Mouse (Mus musculus): ENCODE results near the gene Pdzd3. TPM values are rescaled to one million over a fixed set of nuclear protein-coding genes. Genes with fewer than 3 reads are reported as not detected.

Pdzd3 gene
- polyA plus RNA-seq, 1 experiment from 2014 or later: 0.38 TPM

DNA sequence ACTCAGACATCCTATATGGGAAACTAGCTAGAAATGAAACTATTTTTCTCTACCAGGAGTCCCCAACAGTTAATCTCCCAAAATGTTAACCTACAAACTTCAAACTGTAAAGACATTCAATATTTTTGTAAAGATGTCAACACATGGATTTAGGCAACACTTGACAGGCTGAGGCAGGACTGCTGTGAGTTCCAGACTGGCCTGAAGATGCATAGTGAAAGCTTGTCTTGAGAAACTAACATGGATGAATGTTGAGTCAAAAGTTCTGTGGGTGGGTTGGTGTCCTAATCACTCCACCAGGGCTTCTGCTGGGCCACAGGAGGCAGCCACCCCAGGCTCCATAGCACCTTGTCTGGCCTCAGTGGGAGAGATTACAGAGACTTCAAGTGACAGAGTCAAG is 19.7 kb downstream of the Pdzd3 start:
- Histone ChIP-seq H3K36me3 (ENCODE audit: control insufficient read depth, insufficient read depth, low read length) (no peaks in the 10 kb centered on the region), H3K4me3 (ENCODE audit: low read length) (no peak overlapping the region), H3K27ac (ENCODE audit: low read depth, low read length) (no peak overlapping the region), H3K4me1 (ENCODE audit: control insufficient read depth, insufficient read depth, low read depth, low read length) (peaks cover 17% of the 10 kb centered on the region), H3K9me3 (ENCODE audit: control insufficient read depth, low read length) (no peaks in the 10 kb centered on the region), H3K4me2 (ENCODE audit: low read length) (peak overlapping the region; percentile 81), H3K9ac (ENCODE audit: low read depth, low read length) (no peak overlapping the region), H3K27me3 (replicated peaks; ENCODE audit: control insufficient read depth, insufficient read depth, low read length) (no peaks in the 10 kb centered on the region)
- no peak for ATAC-seq

DNA sequence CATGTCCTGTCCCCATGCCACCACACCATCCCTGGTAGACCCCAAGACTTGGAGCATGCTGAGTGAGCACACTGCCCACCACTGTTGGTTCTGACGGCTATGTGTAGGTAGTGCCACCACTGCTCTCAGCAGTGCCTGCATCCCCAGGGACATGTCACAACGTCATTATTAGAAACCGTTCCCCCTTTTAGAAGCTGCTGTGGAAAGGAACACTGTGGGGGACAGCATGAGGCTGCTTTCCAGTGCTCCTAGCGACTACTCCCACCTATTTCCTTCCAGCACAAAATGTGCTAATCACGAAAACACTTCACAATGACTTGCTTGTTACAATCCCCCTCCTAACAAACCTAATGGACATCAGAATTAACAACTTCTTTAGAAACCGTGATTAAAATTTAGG is 25.3 kb downstream of the Pdzd3 start:
- Histone ChIP-seq H3K9ac (ENCODE audit: low read depth, low read length) (no peak overlapping the region), H3K36me3 (ENCODE audit: control insufficient read depth, insufficient read depth, low read length) (no peaks in the 10 kb centered on the region), H3K4me1 (ENCODE audit: control insufficient read depth, insufficient read depth, low read depth, low read length) (peaks cover 7% of the 10 kb centered on the region), H3K27ac (ENCODE audit: low read depth, low read length) (no peak overlapping the region), H3K4me2 (ENCODE audit: low read length) (no peak overlapping the region), H3K4me3 (ENCODE audit: low read length) (no peak overlapping the region), H3K9me3 (ENCODE audit: control insufficient read depth, low read length) (no peaks in the 10 kb centered on the region), H3K27me3 (replicated peaks; ENCODE audit: control insufficient read depth, insufficient read depth, low read length) (no peaks in the 10 kb centered on the region)
- ATAC-seq: 0 out of 2 replicates have a peak, but pooled peaks have one; percentile 34
- WGBS: 43% methylated on average over 6 of the region's 6 CpGs

- no peaks in the 10 kb centered on the region for H3K9me3 ChIP-seq (ENCODE audit: control insufficient read depth, low read length)
- H3K36me3 ChIP-seq (ENCODE audit: control insufficient read depth, insufficient read depth, low read length): no peaks in the 10 kb centered on the region
- H3K4me1 ChIP-seq (ENCODE audit: control insufficient read depth, insufficient read depth, low read depth, low read length): no peaks in the 10 kb centered on the region
- no peak overlapping the region for H3K27ac ChIP-seq (ENCODE audit: low read depth, low read length)
- H3K27me3 ChIP-seq (replicated peaks; ENCODE audit: control insufficient read depth, insufficient read depth, low read length): no peaks in the 10 kb centered on the region
- H3K4me2 ChIP-seq (ENCODE audit: low read length): no peak overlapping the region
- no peak for ATAC-seq
- 97% methylated on average over 14 of the region's 14 CpGs for WGBS
- no peak overlapping the region for H3K4me3 ChIP-seq (ENCODE audit: low read length)
- H3K9ac ChIP-seq (ENCODE audit: low read depth, low read length): no peak overlapping the region
Observed at GRCm38 (mm10) chr9:44213538-44213937, 37.7 kb downstream of the Pdzd3 start.

- WGBS: 94% methylated on average over 4 of the region's 4 CpGs
- no peak for ATAC-seq
- no peaks in the 10 kb centered on the region for H3K9me3 ChIP-seq (ENCODE audit: control insufficient read depth, low read length)
Observed at GRCm38 (mm10) chr9:44212406-44212805, 38.9 kb downstream of the Pdzd3 start.

GRCm38 (mm10) chr9:44209416-44209815 is 41.9 kb downstream of the Pdzd3 start:
- Histone ChIP-seq H3K4me3 (ENCODE audit: low read length) (no peak overlapping the region), H3K9ac (ENCODE audit: low read depth, low read length) (no peak overlapping the region), H3K4me1 (ENCODE audit: control insufficient read depth, insufficient read depth, low read depth, low read length) (no peaks in the 10 kb centered on the region), H3K36me3 (ENCODE audit: control insufficient read depth, insufficient read depth, low read length) (no peaks in the 10 kb centered on the region), H3K9me3 (ENCODE audit: control insufficient read depth, low read length) (no peaks in the 10 kb centered on the region), H3K27ac (ENCODE audit: low read depth, low read length) (no peak overlapping the region), H3K4me2 (ENCODE audit: low read length) (no peak overlapping the region), H3K27me3 (replicated peaks; ENCODE audit: control insufficient read depth, insufficient read depth, low read length) (no peaks in the 10 kb centered on the region)
- no peak for ATAC-seq
- WGBS: 100% methylated on average over 4 of the region's 4 CpGs

More at GRCm38 (mm10) chr9:44212406-44212805, 38.9 kb downstream of the Pdzd3 start:
- Histone ChIP-seq H3K4me3 (ENCODE audit: low read length) (no peak overlapping the region), H3K27me3 (replicated peaks; ENCODE audit: control insufficient read depth, insufficient read depth, low read length) (no peaks in the 10 kb centered on the region), H3K4me1 (ENCODE audit: control insufficient read depth, insufficient read depth, low read depth, low read length) (no peaks in the 10 kb centered on the region), H3K4me2 (ENCODE audit: low read length) (no peak overlapping the region), H3K9ac (ENCODE audit: low read depth, low read length) (no peak overlapping the region), H3K36me3 (ENCODE audit: control insufficient read depth, insufficient read depth, low read length) (no peaks in the 10 kb centered on the region), H3K27ac (ENCODE audit: low read depth, low read length) (no peak overlapping the region)

GRCm38 (mm10) chr9:44207840-44208239 is 43.4 kb downstream of the Pdzd3 start:
- Histone ChIP-seq H3K9ac (ENCODE audit: low read depth, low read length) (no peak overlapping the region), H3K27me3 (replicated peaks; ENCODE audit: control insufficient read depth, insufficient read depth, low read length) (no peaks in the 10 kb centered on the region), H3K4me3 (ENCODE audit: low read length) (no peak overlapping the region), H3K27ac (ENCODE audit: low read depth, low read length) (no peak overlapping the region), H3K4me1 (ENCODE audit: control insufficient read depth, insufficient read depth, low read depth, low read length) (no peaks in the 10 kb centered on the region), H3K4me2 (ENCODE audit: low read length) (no peak overlapping the region), H3K9me3 (ENCODE audit: control insufficient read depth, low read length) (no peaks in the 10 kb centered on the region), H3K36me3 (ENCODE audit: control insufficient read depth, insufficient read depth, low read length) (no peaks in the 10 kb centered on the region)
- 94% methylated on average over 2 of the region's 2 CpGs for WGBS
- ATAC-seq: no peak

GRCm38 (mm10) chr9:44200458-44200857 is 50.8 kb downstream of the Pdzd3 start:
- Histone ChIP-seq H3K9ac (ENCODE audit: low read depth, low read length) (no peak overlapping the region), H3K27me3 (replicated peaks; ENCODE audit: control insufficient read depth, insufficient read depth, low read length) (no peaks in the 10 kb centered on the region), H3K4me3 (ENCODE audit: low read length) (no peak overlapping the region), H3K4me1 (ENCODE audit: control insufficient read depth, insufficient read depth, low read depth, low read length) (no peaks in the 10 kb centered on the region), H3K4me2 (ENCODE audit: low read length) (no peak overlapping the region), H3K36me3 (ENCODE audit: control insufficient read depth, insufficient read depth, low read length) (peaks cover 5% of the 10 kb centered on the region; the same call in 1 of the 2 replicates), H3K9me3 (ENCODE audit: control insufficient read depth, low read length) (no peaks in the 10 kb centered on the region), H3K27ac (ENCODE audit: low read depth, low read length) (no peak overlapping the region)
- no peak for ATAC-seq
- 84% methylated on average over 3 of the region's 3 CpGs for WGBS

DNA sequence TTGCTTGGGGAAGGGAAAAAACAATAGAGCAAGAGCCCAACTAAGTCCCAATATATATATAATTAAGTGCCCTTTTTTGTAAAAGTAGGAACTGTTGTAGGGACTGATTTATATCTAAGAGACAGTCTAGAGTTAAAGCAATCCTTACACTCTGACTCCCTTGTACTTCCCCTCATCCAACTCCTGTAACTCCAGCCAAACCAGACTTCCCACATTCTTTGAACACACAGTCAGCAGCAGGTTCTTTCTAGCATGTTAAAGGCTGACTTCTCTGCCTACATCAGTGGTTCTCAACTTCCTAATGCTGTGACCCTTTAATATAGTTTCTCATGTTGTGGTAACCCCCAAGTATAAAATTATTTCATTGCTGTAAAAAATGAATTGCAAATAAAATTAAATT is 51.7 kb downstream of the Pdzd3 start:
- H3K4me2 ChIP-seq (ENCODE audit: low read length): no peak overlapping the region
- H3K27ac ChIP-seq (ENCODE audit: low read depth, low read length): no peak overlapping the region
- no peaks in the 10 kb centered on the region for H3K9me3 ChIP-seq (ENCODE audit: control insufficient read depth, low read length)
- no peak overlapping the region for H3K9ac ChIP-seq (ENCODE audit: low read depth, low read length)
- H3K4me3 ChIP-seq (ENCODE audit: low read length): no peak overlapping the region
- H3K4me1 ChIP-seq (ENCODE audit: control insufficient read depth, insufficient read depth, low read depth, low read length): no peaks in the 10 kb centered on the region
- ATAC-seq: no peak
- H3K27me3 ChIP-seq (replicated peaks; ENCODE audit: control insufficient read depth, insufficient read depth, low read length): no peaks in the 10 kb centered on the region
- H3K36me3 ChIP-seq (ENCODE audit: control insufficient read depth, insufficient read depth, low read length): peaks cover 5% of the 10 kb centered on the region; the same call in 1 of the 2 replicates

DNA sequence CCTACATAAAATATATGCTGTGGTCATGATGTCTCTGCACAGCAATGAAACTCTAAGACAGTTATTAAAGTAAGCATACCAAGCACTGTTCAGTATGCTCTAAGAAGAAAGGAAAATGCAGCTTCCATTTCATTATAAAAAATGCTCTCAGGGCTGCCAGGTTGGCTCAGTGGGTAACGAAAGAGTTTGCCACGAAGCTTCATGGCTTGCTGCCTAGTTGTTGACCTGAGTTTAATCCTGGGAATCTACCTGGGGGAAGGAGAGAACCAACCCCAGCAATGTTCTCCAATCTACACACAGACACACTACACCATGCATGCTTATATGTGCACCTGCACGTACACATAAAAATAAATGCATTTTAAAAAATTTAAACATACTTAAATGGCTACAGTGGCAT is 52.1 kb downstream of the Pdzd3 start:
- no peaks in the 10 kb centered on the region for H3K9me3 ChIP-seq (ENCODE audit: control insufficient read depth, low read length)
- H3K4me3 ChIP-seq (ENCODE audit: low read length): no peak overlapping the region
- 85% methylated on average over 3 of the region's 3 CpGs for WGBS
- H3K27me3 ChIP-seq (replicated peaks; ENCODE audit: control insufficient read depth, insufficient read depth, low read length): no peaks in the 10 kb centered on the region
- no peak for ATAC-seq
- H3K4me2 ChIP-seq (ENCODE audit: low read length): no peak overlapping the region
- no peaks in the 10 kb centered on the region for H3K4me1 ChIP-seq (ENCODE audit: control insufficient read depth, insufficient read depth, low read depth, low read length)
- no peak overlapping the region for H3K27ac ChIP-seq (ENCODE audit: low read depth, low read length)
- H3K9ac ChIP-seq (ENCODE audit: low read depth, low read length): no peak overlapping the region
- peaks cover 5% of the 10 kb centered on the region; the same call in 1 of the 2 replicates for H3K36me3 ChIP-seq (ENCODE audit: control insufficient read depth, insufficient read depth, low read length)
